Mouse (Mus musculus): Measurements from ENCODE around the gene Atl1. TPM values are rescaled to one million over a fixed set of nuclear protein-coding genes. Genes with fewer than 3 reads are reported as not detected.

Gene Atl1
- 2.6 and 3.5 TPM in 2 replicates for polyA plus RNA-seq (2015; fragmentation: Nextera tagmentation; extraction: Ambion mirVana)

DNA sequence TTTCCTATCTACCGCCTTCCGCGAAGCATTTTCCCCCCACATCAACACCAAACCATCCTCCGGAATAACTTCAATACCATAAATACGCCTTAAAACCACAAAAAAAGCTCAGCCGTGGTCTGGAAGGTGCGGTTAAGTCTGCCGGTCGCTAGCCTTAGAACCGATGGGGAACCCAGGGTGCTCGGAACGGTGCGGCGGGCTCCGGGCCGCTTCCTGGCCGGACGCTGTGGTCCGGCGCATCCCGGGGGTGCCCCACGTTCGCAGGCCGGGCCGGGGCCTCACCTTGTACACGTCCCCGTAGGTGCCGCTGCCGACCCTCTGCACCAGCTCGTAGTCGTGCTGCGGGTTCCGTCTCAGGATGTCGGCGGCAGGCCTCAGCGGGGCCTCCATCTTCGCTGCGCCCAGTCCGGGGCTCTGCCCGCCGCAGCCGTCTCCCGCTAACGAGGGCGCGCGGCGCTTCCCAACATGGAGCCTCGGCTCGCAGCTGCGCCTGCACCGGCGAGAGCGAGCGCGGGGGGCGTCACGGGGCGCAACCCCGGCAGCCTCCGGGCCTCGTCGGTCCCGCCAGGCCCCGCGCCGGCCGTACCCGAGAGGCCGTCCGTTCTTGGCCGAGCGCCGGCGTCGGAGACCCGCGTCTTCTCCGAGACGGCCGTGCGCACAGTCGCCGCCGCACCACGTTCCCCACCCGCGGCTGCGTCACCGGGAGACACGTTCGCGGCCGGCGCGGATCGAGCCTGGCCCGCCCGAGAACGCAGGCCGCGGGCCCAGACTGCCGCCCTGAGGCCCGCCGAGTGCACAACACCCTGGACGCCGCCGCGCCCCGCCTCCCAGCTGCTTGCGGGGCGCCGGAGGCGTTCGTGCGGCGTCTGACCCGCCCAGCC lies at the start of gene Atl1, which contains the start of gene Map4k5:
Atl1 (plus strand) TSS at position 244 of the 881 bp plus-strand sequence.
Map4k5 (minus strand) TSS at position 830 of the 881 bp plus-strand sequence.

DNA sequence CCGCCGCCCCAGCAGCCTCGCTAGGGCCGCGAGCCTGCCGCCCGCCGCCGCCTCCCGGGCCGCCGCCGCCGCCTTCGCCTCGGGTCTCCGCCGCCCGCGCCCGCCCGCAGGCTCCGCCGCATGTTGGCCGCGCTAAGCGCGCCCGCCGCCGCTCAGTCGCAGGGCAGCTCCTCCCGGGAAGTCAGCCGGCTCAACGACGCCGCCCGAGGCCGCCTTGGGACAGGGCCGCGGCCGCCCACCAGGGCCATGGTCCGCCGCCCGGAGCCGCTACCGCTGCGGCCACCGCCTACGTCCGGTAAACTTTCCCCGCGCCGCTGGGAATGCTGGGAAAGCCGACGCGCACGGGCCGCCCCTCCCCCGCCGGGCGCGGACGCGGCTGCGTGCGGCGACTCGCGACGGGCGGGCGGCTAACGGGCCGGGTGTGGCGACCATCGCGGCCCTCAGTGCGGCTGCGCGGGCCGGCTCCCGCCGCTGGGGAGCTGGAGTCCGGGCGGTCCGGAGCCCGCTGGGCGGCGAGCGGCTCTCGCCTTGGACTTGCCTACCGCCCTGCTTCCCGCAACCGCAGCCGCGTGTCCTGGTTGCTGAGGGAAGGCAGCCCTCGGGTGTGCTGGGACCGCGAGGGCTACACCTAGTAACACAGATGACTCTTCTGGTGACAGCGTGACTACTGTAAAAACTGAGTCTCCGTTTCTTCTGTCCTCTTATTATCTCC lies 94.5 kb downstream of the Atl1 start, which contains the start of gene Sav1:
Sav1 (minus strand) TSS at position 217 of the 712 bp plus-strand sequence.

Other genes with a start within 250 kb of the Atl1 start
- 7.9 and 9.3 TPM in 2 replicates for gene Sos2, start 210.8 kb upstream of the Atl1 start, polyA plus RNA-seq (2015; fragmentation: Nextera tagmentation; extraction: Ambion mirVana)
- 29.1 and 31.6 TPM in 2 replicates for gene L2hgdh, start 167.7 kb upstream of the Atl1 start, polyA plus RNA-seq (2015; fragmentation: Nextera tagmentation; extraction: Ambion mirVana)
- gene Atp5s, start 167.7 kb upstream of the Atl1 start, polyA plus RNA-seq (2015; fragmentation: Nextera tagmentation; extraction: Ambion mirVana), result 19.9 and 23.8 TPM in 2 replicates
- 1.6 and 2.1 TPM in 2 replicates for gene Cdkl1, start 101.3 kb upstream of the Atl1 start, polyA plus RNA-seq (2015; fragmentation: Nextera tagmentation; extraction: Ambion mirVana)
- 18.1 and 20.8 TPM in 2 replicates for gene Map4k5, start 586 bp downstream of the Atl1 start, polyA plus RNA-seq (2015; fragmentation: Nextera tagmentation; extraction: Ambion mirVana)
- gene Sav1, start 94.4 kb downstream of the Atl1 start, polyA plus RNA-seq (2015; fragmentation: Nextera tagmentation; extraction: Ambion mirVana), result 9.4 and 9.8 TPM in 2 replicates
- gene Nin, start 221.1 kb downstream of the Atl1 start, polyA plus RNA-seq (2015; fragmentation: Nextera tagmentation; extraction: Ambion mirVana), result 4.2 and 4.9 TPM in 2 replicates

All from skeletal muscle tissue, postnatal 0 days (tissue).